Mouse (Mus musculus) left cerebral cortex, postnatal 14 days (tissue): ENCODE measurements around the gene Oit1. TPM values are rescaled to one million over a fixed set of nuclear protein-coding genes. Genes with fewer than 3 reads are reported as not detected.

Experiments
- DNase-seq, 2 experiments: peaks; one replicate each; pipeline ENCODE4 v3.0.0; 2021 to 2022; ENCODE audit warnings: low spot score in 2 of 2, mixed read lengths in 1 of 2
- intact Hi-C: fragments of 180-260 bp; cut with DNase I; formaldehyde crosslinking; loops from one replicate; pipeline ENCODE4 v1.15.1; 2025
- total RNA-seq, 2 experiments: library from RNA; stranded (reverse); gene quantifications; 2 replicates each; pipeline ENCODE4 v1.2.3; 2021

Gene Oit1
- total RNA-seq, 2 experiments from 2014 or later, result not detected

GRCm38 (mm10) chr14:8309621-8310141, 68.9 kb downstream of the Oit1 start:
- intact Hi-C loops, result no loop called here
- DNase-seq, result peak; percentile 26 to 71

- DNase-seq, result peak in 1 of 2 experiments; percentile 31
- intact Hi-C loops, result no loop called here
These were observed 69.9 kb downstream of the Oit1 start for GRCm38 (mm10) chr14:8308650-8309049.

GRCm38 (mm10) chr14:8306884-8307283, 71.7 kb downstream of the Oit1 start:
- intact Hi-C loops, result no loop called here

GRCm38 (mm10) chr14:8305014-8305413, 73.5 kb downstream of the Oit1 start:
- intact Hi-C loops, result no loop called here
- no peak for DNase-seq

More at GRCm38 (mm10) chr14:8306884-8307283, 71.7 kb downstream of the Oit1 start:
- DNase-seq, result no peak

GRCm38 (mm10) chr14:8304082-8304481, 74.5 kb downstream of the Oit1 start:
- intact Hi-C loops, result loop anchor here (5.0 kb wide), 1 partner anchor 62 kb away; no protein-coding TSS in a partner anchor
- DNase-seq, result no peak

GRCm38 (mm10) chr14:8302687-8303086, 75.9 kb downstream of the Oit1 start:
- DNase-seq, result no peak
- intact Hi-C loops, result loop anchor here (5.0 kb wide), 1 partner anchor 60 kb away; no protein-coding TSS in a partner anchor

GRCm38 (mm10) chr14:8300281-8300680, 78.3 kb downstream of the Oit1 start:
- intact Hi-C loops, result loop anchor here (2.0 to 5.0 kb wide), 2 partner anchors 43 to 58 kb away; no protein-coding TSS in a partner anchor
- peak in 1 of 2 experiments; percentile 32 for DNase-seq

Other genes with a start within 250 kb of the Oit1 start
- gene Pdhb, start 205.7 kb downstream of the Oit1 start, total RNA-seq, result 100 to 1,000 TPM; 201 to 206 TPM
- 10 to 100 TPM; 37.5 to 37.8 TPM for gene Kctd6, start 164.6 kb downstream of the Oit1 start, total RNA-seq
- gene Acox2, start 119.4 kb downstream of the Oit1 start, total RNA-seq, result not detected
- gene Fam107a, start 60.7 kb downstream of the Oit1 start, total RNA-seq, result 100 to 1,000 TPM; 139 to 201 TPM